Mouse (Mus musculus): ENCODE data around the gene Sh2b3.

- TF ChIP-seq CTCF (IDR thresholded peaks at IDR 0.05; ENCODE audit: borderline replicate concordance, extremely low read depth, insufficient read depth, insufficient read length) (no peak), POLR2A (IDR thresholded peaks at IDR 0.05; ENCODE audit: borderline replicate concordance, extremely low read depth, insufficient read depth, insufficient read length, poor library complexity, severe bottlenecking) (no peak)
These were observed 5.9 kb upstream of the Sh2b3 start for GRCm38 (mm10) chr5:121843138-121843905.

Data from brain, embryonic 14.5 days (tissue).